Mouse (Mus musculus): ENCODE data around the gene Cdx2.

GRCm38 (mm10) chr5:147339560-147339959 lies 32.5 kb upstream of the Cdx2 start:
- TF ChIP-seq POLR2A (IDR thresholded peaks at IDR 0.05; ENCODE audit: low read depth, low read length) (no peak), CTCF (IDR thresholded peaks at IDR 0.05; ENCODE audit: extremely low read depth, insufficient read length, insufficient replicate concordance, low read depth, low read length) (no peak)

All from small intestine, adult 2 months (tissue).